8 mouse cellular contexts compared by ENCODE assay signal in genomic region chr5:142820276-142821265, GRCm38 (mm10). TPM values are rescaled to one million over a fixed set of nuclear protein-coding genes. Genes with fewer than 3 reads are reported as not detected.
DNase-seq lines count a peak whose midpoint lies in the region; ATAC-seq lines count a peak whose summit lies in the region.

No protein-coding gene starts in this region.

- under 1% methylated on average over 53 of the region's 53 CpGs for WGBS in intestine, embryonic 16.5 days
- under 1% methylated on average over 53 of the region's 53 CpGs for WGBS in limb, embryonic 10.5 days
- under 1% methylated on average over 53 of the region's 53 CpGs for WGBS in midbrain, embryonic 13.5 days
- WGBS in stomach, embryonic 15.5 days = under 1% methylated on average over 53 of the region's 53 CpGs

- peak overlapping the region; percentile 95 for H3K4me3 ChIP-seq in intestine, embryonic 16.5 days (ENCODE audit: low read length)
- peak overlapping the region; percentile 68 for H3K4me3 ChIP-seq in limb, embryonic 10.5 days
- H3K4me3 ChIP-seq in midbrain, embryonic 13.5 days (replicated peaks) = peak overlapping the region; percentile 100
- H3K4me3 ChIP-seq in stomach, embryonic 15.5 days (replicated peaks) = peak overlapping the region; percentile 66

- no peaks in the 10 kb centered on the region for H3K36me3 ChIP-seq in intestine, embryonic 16.5 days (ENCODE audit: control insufficient read depth, insufficient read depth, low read length)
- H3K36me3 ChIP-seq in limb, embryonic 10.5 days = no peaks in the 10 kb centered on the region
- no peaks in the 10 kb centered on the region for H3K36me3 ChIP-seq in midbrain, embryonic 13.5 days
- H3K36me3 ChIP-seq in stomach, embryonic 15.5 days = no peaks in the 10 kb centered on the region

- H3K27ac ChIP-seq in intestine, embryonic 16.5 days (ENCODE audit: low read length) = peak overlapping the region; percentile 100
- H3K27ac ChIP-seq in limb, embryonic 10.5 days = peak overlapping the region; percentile 100
- peak overlapping the region; percentile 100 for H3K27ac ChIP-seq in midbrain, embryonic 13.5 days
- peak overlapping the region; percentile 100 for H3K27ac ChIP-seq in stomach, embryonic 15.5 days

- peak overlapping the region; percentile 86 for H3K4me2 ChIP-seq in intestine, embryonic 16.5 days (ENCODE audit: low read depth, low read length)
- H3K4me2 ChIP-seq in midbrain, embryonic 13.5 days (replicated peaks) = peak overlapping the region; percentile 82
- H3K4me2 ChIP-seq in stomach, embryonic 15.5 days = peak overlapping the region; percentile 79

- no peaks in the 10 kb centered on the region for H3K27me3 ChIP-seq in intestine, embryonic 16.5 days (replicated peaks; ENCODE audit: control insufficient read depth, insufficient read depth, low read length)
- no peaks in the 10 kb centered on the region for H3K27me3 ChIP-seq in limb, embryonic 10.5 days (ENCODE audit: low read depth, poor library complexity, severe bottlenecking)
- H3K27me3 ChIP-seq in midbrain, embryonic 13.5 days = no peaks in the 10 kb centered on the region
- H3K27me3 ChIP-seq in stomach, embryonic 15.5 days (replicated peaks) = no peaks in the 10 kb centered on the region

- intact Hi-C loops in gastrocnemius, postnatal 36 days (cut with DNase I) = loop anchor here (5.0 kb wide), 1 partner anchor 57 kb away; no protein-coding TSS in a partner anchor

- peak overlapping the region; percentile 98 for H3K9ac ChIP-seq in intestine, embryonic 16.5 days (ENCODE audit: low read depth, low read length)
- peak overlapping the region; percentile 99 for H3K9ac ChIP-seq in midbrain, embryonic 13.5 days (replicated peaks)
- peak overlapping the region; percentile 91 for H3K9ac ChIP-seq in stomach, embryonic 15.5 days

- H3K9me3 ChIP-seq in intestine, embryonic 16.5 days (ENCODE audit: control insufficient read depth, low read length) = no peaks in the 10 kb centered on the region
- no peaks in the 10 kb centered on the region for H3K9me3 ChIP-seq in limb, embryonic 10.5 days (replicated peaks)
- no peaks in the 10 kb centered on the region for H3K9me3 ChIP-seq in midbrain, embryonic 13.5 days
- no peaks in the 10 kb centered on the region for H3K9me3 ChIP-seq in stomach, embryonic 15.5 days

- peak; percentile 73 for DNase-seq in cerebellum, adult 11 months
- DNase-seq in cerebellum, postnatal 36 days = peak; percentile 81 to 82
- DNase-seq in gastrocnemius, postnatal 36 days = peak; percentile 68 to 79
- DNase-seq in limb, embryonic 10.5 days (ENCODE audit: low spot score) = peak; percentile 87

- peaks cover 15% of the 10 kb centered on the region for H3K4me1 ChIP-seq in intestine, embryonic 16.5 days (ENCODE audit: control insufficient read depth, insufficient read depth, low read length)
- peaks cover 35% of the 10 kb centered on the region for H3K4me1 ChIP-seq in limb, embryonic 10.5 days
- H3K4me1 ChIP-seq in midbrain, embryonic 13.5 days (replicated peaks) = peaks cover 35% of the 10 kb centered on the region
- peaks cover 25% of the 10 kb centered on the region for H3K4me1 ChIP-seq in stomach, embryonic 15.5 days

- no peak for ATAC-seq in cerebellum, adult (ENCODE audit: insufficient number of reproducible peaks, low FRiP score, low TSS enrichment)
- no peak for ATAC-seq in intestine, embryonic 16.5 days
- ATAC-seq in midbrain, embryonic 13.5 days = no peak
- ATAC-seq in stomach, embryonic 15.5 days (ENCODE audit: insufficient read depth, low FRiP score, low read depth) = no peak

RNA-seq across cellular contexts. Expression of gene Tnrc18, which starts 3.1 kb away (rescaled TPM):
- total RNA-seq in gastrocnemius, postnatal 36 days (2021) = 10 to 100 TPM; 27.1 to 27.6 TPM
- 10.5 and 13.2 TPM in 2 replicates for polyA plus RNA-seq in intestine, embryonic 16.5 days (2015; fragmentation: Nextera tagmentation; extraction: Ambion mirVana)
- polyA plus RNA-seq in limb, embryonic 10.5 days (2016; fragmentation: Nextera tagmentation; extraction: Ambion mirVana) = 24.7 and 39.0 TPM in 2 replicates
- 30.5 and 40.7 TPM in 2 replicates for polyA plus RNA-seq in midbrain, embryonic 13.5 days (2015; fragmentation: Nextera tagmentation; extraction: Ambion mirVana)
- 29.5 and 32.4 TPM in 2 replicates for polyA plus RNA-seq in stomach, embryonic 15.5 days (2015; fragmentation: Nextera tagmentation; extraction: Ambion mirVana)
